Mouse (Mus musculus) heart, postnatal 36 days (tissue): ENCODE data around the gene Otud7b. TPM values are rescaled to one million over a fixed set of nuclear protein-coding genes. Genes with fewer than 3 reads are reported as not detected.

Source experiments
- total RNA-seq, 2 experiments: library from RNA; stranded (reverse); gene quantifications; 2 replicates each; pipeline ENCODE4 v1.2.3; 2021

The Otud7b gene
- total RNA-seq, 2 experiments from 2014 or later = 56.7 to 67.6 TPM

Other genes starting within 250 kb of the Otud7b start
- gene Prpf3, start 248.6 kb upstream of the Otud7b start, total RNA-seq = 10 to 100 TPM; 17.6 to 21.3 TPM
- gene Mrps21, start 233.0 kb upstream of the Otud7b start, total RNA-seq = 100 to 1,000 TPM; 318 to 326 TPM
- gene Ciart, start 222.3 kb upstream of the Otud7b start, total RNA-seq = 10 to 100 TPM in 1 of 2 experiments, 1 to 10 TPM in 1; 4.5 to 20.1 TPM
- gene BC028528, start 212.5 kb upstream of the Otud7b start, total RNA-seq = 10 to 100 TPM; 11.4 to 11.7 TPM
- gene Aph1a, start 210.6 kb upstream of the Otud7b start, total RNA-seq = 100 to 1,000 TPM; 114 to 122 TPM
- 100 to 1,000 TPM; 152 to 202 TPM for gene Car14, start 199.8 kb upstream of the Otud7b start, total RNA-seq
- 10 to 100 TPM; 82.7 to 85.9 TPM for gene Anp32e, start 175.3 kb upstream of the Otud7b start, total RNA-seq
- gene Plekho1, start 108.5 kb upstream of the Otud7b start, total RNA-seq = 10 to 100 TPM; 73.4 to 81.1 TPM
- 10 to 100 TPM; 22.3 to 26.0 TPM for gene Vps45, start 46.1 kb upstream of the Otud7b start, total RNA-seq
- 1 to 10 TPM; 2.0 to 5.6 TPM for gene Mtmr11, start 57.5 kb downstream of the Otud7b start, total RNA-seq
- gene Sf3b4, start 67.8 kb downstream of the Otud7b start, total RNA-seq = 10 to 100 TPM; 15.1 to 17.3 TPM
- gene Sv2a, start 76.6 kb downstream of the Otud7b start, total RNA-seq = 1 to 10 TPM; 3.4 to 9.9 TPM
- gene Bola1, start 115.2 kb downstream of the Otud7b start, total RNA-seq = 10 to 100 TPM; 25.1 to 26.9 TPM
- gene Hist2h2ab, start 115.3 kb downstream of the Otud7b start, total RNA-seq = 1 to 10 TPM; 1.9 to 2.3 TPM
- 10 to 100 TPM; 32.1 to 35.4 TPM for gene Hist2h2ac, start 116.4 kb downstream of the Otud7b start, total RNA-seq
- 10 to 100 TPM in 1 of 2 experiments, 1 to 10 TPM in 1; 8.3 to 10.5 TPM for gene Hist2h2be, start 116.6 kb downstream of the Otud7b start, total RNA-seq
- gene Hist2h3c2, start 134.6 kb downstream of the Otud7b start, total RNA-seq = 10 to 100 TPM in 1 of 2 experiments, 1 to 10 TPM in 1; 8.9 to 10.6 TPM
- 100 to 1,000 TPM; 243 to 253 TPM for gene Hist2h2aa2, start 135.7 kb downstream of the Otud7b start, total RNA-seq
- gene Hist2h2aa1, start 141.0 kb downstream of the Otud7b start, total RNA-seq = 10 to 100 TPM in 1 of 2 experiments, 1 to 10 TPM in 1; 6.4 to 16.6 TPM
- not detected for gene Hist2h3c1, start 142.2 kb downstream of the Otud7b start, total RNA-seq
- 10 to 100 TPM; 14.0 to 17.5 TPM for gene Hist2h4, start 158.8 kb downstream of the Otud7b start, total RNA-seq
- gene Hist2h3b, start 164.1 kb downstream of the Otud7b start, total RNA-seq = 10 to 100 TPM; 36.6 to 38.6 TPM
- gene Hist2h2bb, start 165.2 kb downstream of the Otud7b start, total RNA-seq = 10 to 100 TPM; 51.8 to 59.2 TPM
- gene Fcgr1, start 189.4 kb downstream of the Otud7b start, total RNA-seq = 1 to 10 TPM in 1 of 2 experiments, under 1 TPM in 1; 0.47 to 1.4 TPM